ENCODE assay signal across 8 mouse cellular contexts in genomic region chr11:120041191-120042123, GRCm38 (mm10). TPM values are rescaled to one million over a fixed set of nuclear protein-coding genes. Genes with fewer than 3 reads are reported as not detected.
DNase-seq lines count a peak whose midpoint lies in the region; ATAC-seq and TF ChIP-seq lines count a peak whose summit lies in the region.

No protein-coding gene starts in this region.

- peaks cover 19% of the 10 kb centered on the region for H3K27me3 ChIP-seq in heart, embryonic 10.5 days (ENCODE audit: insufficient read depth, poor library complexity, severe bottlenecking)
- H3K27me3 ChIP-seq in lung, postnatal 0 days (replicated peaks; ENCODE audit: insufficient read depth, low read length): peaks cover 7% of the 10 kb centered on the region; the same call in 1 of the 2 replicates
- H3K27me3 ChIP-seq in stomach, embryonic 16.5 days (ENCODE audit: control insufficient read depth, insufficient read depth, low read length): no peaks in the 10 kb centered on the region; the same call in 1 of the 2 replicates

- peak overlapping the region; percentile 88 for H3K27ac ChIP-seq in layer of hippocampus, adult 2 months
- peak overlapping the region; percentile 84 for H3K27ac ChIP-seq in bone marrow, adult 2 months (ENCODE audit: control insufficient read depth, insufficient read depth, low read depth, low read length, poor library complexity)
- H3K27ac ChIP-seq in heart, embryonic 10.5 days: peak overlapping the region; percentile 69
- H3K27ac ChIP-seq in lung, postnatal 0 days (ENCODE audit: low read length): peak overlapping the region; percentile 91
- H3K27ac ChIP-seq in stomach, embryonic 16.5 days (ENCODE audit: low read length): peak overlapping the region; percentile 59; the same call in 1 of the 2 replicates

- H3K4me3 ChIP-seq in layer of hippocampus, adult 2 months: peak overlapping the region; percentile 20
- peak overlapping the region; percentile 75 for H3K4me3 ChIP-seq in bone marrow, adult 2 months (replicated peaks; ENCODE audit: control insufficient read depth, low read depth, low read length)
- no peak overlapping the region for H3K4me3 ChIP-seq in heart, embryonic 10.5 days
- H3K4me3 ChIP-seq in lung, postnatal 0 days (ENCODE audit: low read depth, low read length): 0 out of 2 replicates have a peak overlapping the region, but pooled peaks have one; percentile 12
- H3K4me3 ChIP-seq in stomach, embryonic 16.5 days (replicated peaks; ENCODE audit: low read length): no peak overlapping the region

- ATAC-seq in lung, postnatal 0 days: peak; percentile 92
- peak; percentile 47; the same call in 1 of the 2 replicates for ATAC-seq in stomach, embryonic 16.5 days (ENCODE audit: insufficient read depth, low FRiP score)

- DNase-seq in layer of hippocampus, adult 2 months (ENCODE audit: low spot score in 2 of 2): peak in 1 of 2 experiments; percentile 49
- DNase-seq in layer of hippocampus, postnatal 10 days (ENCODE audit: low spot score in 2 of 2): no peak
- peak; percentile 87 for DNase-seq in heart, embryonic 10.5 days (ENCODE audit: low spot score)
- DNase-seq in kidney, adult 9 months: peak; percentile 82
- DNase-seq in lung, postnatal 0 days (ENCODE audit: low spot score): peak; percentile 90
- no peak for DNase-seq in urinary bladder, postnatal 10 days (ENCODE audit: low spot score)

- peak; percentile 70; the same call in 1 of the 2 replicates for TF ChIP-seq POLR2A in bone marrow, adult 2 months (IDR thresholded peaks at IDR 0.05; ENCODE audit: borderline replicate concordance, control insufficient read depth, low read depth, low read length)

- peak; percentile 79 for TF ChIP-seq EP300 in lung, postnatal 0 days (IDR thresholded peaks at IDR 0.05)

- no peak overlapping the region; the same call in 1 of the 2 replicates for H3K9ac ChIP-seq in lung, postnatal 0 days (replicated peaks; ENCODE audit: low read depth)
- H3K9ac ChIP-seq in stomach, embryonic 16.5 days (ENCODE audit: low read length): no peak overlapping the region; the same call in 1 of the 2 replicates

- H3K9me3 ChIP-seq in heart, embryonic 10.5 days: no peaks in the 10 kb centered on the region
- no peaks in the 10 kb centered on the region for H3K9me3 ChIP-seq in lung, postnatal 0 days (ENCODE audit: low read length)
- no peaks in the 10 kb centered on the region for H3K9me3 ChIP-seq in stomach, embryonic 16.5 days (replicated peaks; ENCODE audit: control insufficient read depth, low read length)

- no peak for TF ChIP-seq CTCF in layer of hippocampus, adult 2 months (conservative IDR thresholded peaks at IDR 0.05)
- no peak for TF ChIP-seq CTCF in bone marrow, adult 2 months (IDR thresholded peaks at IDR 0.05; ENCODE audit: control insufficient read depth, insufficient read depth, low read length)
- no peak for TF ChIP-seq CTCF in lung, postnatal 0 days (IDR thresholded peaks at IDR 0.05)

- H3K36me3 ChIP-seq in heart, embryonic 10.5 days: no peaks in the 10 kb centered on the region
- H3K36me3 ChIP-seq in lung, postnatal 0 days (ENCODE audit: insufficient read depth, low read length): no peaks in the 10 kb centered on the region
- no peaks in the 10 kb centered on the region for H3K36me3 ChIP-seq in stomach, embryonic 16.5 days (ENCODE audit: control insufficient read depth, insufficient read depth, low read length)

- 29% methylated on average over 13 of the region's 13 CpGs for WGBS in bone marrow, adult 2 months
- WGBS in heart, embryonic 10.5 days: 59% methylated on average over 13 of the region's 13 CpGs
- WGBS in lung, postnatal 0 days: 49% methylated on average over 13 of the region's 13 CpGs
- 63% methylated on average over 13 of the region's 13 CpGs for WGBS in stomach, embryonic 16.5 days

- peak overlapping the region; percentile 17 for H3K4me2 ChIP-seq in lung, postnatal 0 days (replicated peaks; ENCODE audit: low read depth, low read length)
- no peak overlapping the region; the same call in 1 of the 2 replicates for H3K4me2 ChIP-seq in stomach, embryonic 16.5 days (ENCODE audit: low read depth, low read length)

- H3K4me1 ChIP-seq in bone marrow, adult 2 months (ENCODE audit: control insufficient read depth, insufficient read depth, low read length): peaks cover 2% of the 10 kb centered on the region; the same call in 1 of the 2 replicates
- peaks cover 63% of the 10 kb centered on the region for H3K4me1 ChIP-seq in heart, embryonic 10.5 days
- H3K4me1 ChIP-seq in lung, postnatal 0 days (ENCODE audit: insufficient read depth, low read depth, low read length): peaks cover 5% of the 10 kb centered on the region; the same call in 1 of the 2 replicates
- peaks cover 24% of the 10 kb centered on the region; the same call in 1 of the 2 replicates for H3K4me1 ChIP-seq in stomach, embryonic 16.5 days (ENCODE audit: control insufficient read depth, insufficient read depth, low read length)

RNA-seq across cellular contexts. Expression of gene Aatk, which starts 5.5 kb away (rescaled TPM):
- 100 to 1,000 TPM; 196 to 207 TPM for total RNA-seq in layer of hippocampus, adult 2 months (2021)
- total RNA-seq in layer of hippocampus, postnatal 10 days (2021): 100 to 1,000 TPM; 136 to 148 TPM
- polyA plus RNA-seq in bone marrow, adult 2 months (2011; ENCODE audit: insufficient read depth, insufficient read length, low replicate concordance, missing spikeins): 8.4 and 15.7 TPM in 2 replicates
- 0.51 and 0.58 TPM in 2 replicates for polyA plus RNA-seq in heart, embryonic 10.5 days (2016; fragmentation: Nextera tagmentation; extraction: Ambion mirVana)
- 1.4 and 1.7 TPM in 2 replicates for polyA plus RNA-seq in lung, postnatal 0 days (2015; fragmentation: Nextera tagmentation; extraction: Ambion mirVana)
- polyA plus RNA-seq in stomach, embryonic 16.5 days (2015; fragmentation: Nextera tagmentation; extraction: Ambion mirVana): 1.9 and 3.3 TPM in 2 replicates

RNA-seq across cellular contexts. Expression of gene Cep131, which starts 45.2 kb away (rescaled TPM):
- 10 to 100 TPM; 35.6 to 37.0 TPM for total RNA-seq in layer of hippocampus, adult 2 months (2021)
- 10 to 100 TPM; 44.3 to 53.4 TPM for total RNA-seq in layer of hippocampus, postnatal 10 days (2021)
- polyA plus RNA-seq in bone marrow, adult 2 months (2011; ENCODE audit: insufficient read depth, insufficient read length, low replicate concordance, missing spikeins): 14.3 and 19.8 TPM in 2 replicates
- polyA plus RNA-seq in heart, embryonic 10.5 days (2016; fragmentation: Nextera tagmentation; extraction: Ambion mirVana): 21.1 and 29.0 TPM in 2 replicates
- polyA plus RNA-seq in lung, postnatal 0 days (2015; fragmentation: Nextera tagmentation; extraction: Ambion mirVana): 7.6 and 9.6 TPM in 2 replicates
- polyA plus RNA-seq in stomach, embryonic 16.5 days (2015; fragmentation: Nextera tagmentation; extraction: Ambion mirVana): 11.8 and 12.0 TPM in 2 replicates

RNA-seq across cellular contexts. Expression of gene Tepsin, which starts 57.1 kb away (rescaled TPM):
- total RNA-seq in layer of hippocampus, adult 2 months (2021): 10 to 100 TPM; 16.3 to 17.1 TPM
- 10 to 100 TPM; 19.3 to 19.7 TPM for total RNA-seq in layer of hippocampus, postnatal 10 days (2021)
- polyA plus RNA-seq in bone marrow, adult 2 months (2011; ENCODE audit: insufficient read depth, insufficient read length, low replicate concordance, missing spikeins): 8.6 and 24.6 TPM in 2 replicates
- polyA plus RNA-seq in heart, embryonic 10.5 days (2016; fragmentation: Nextera tagmentation; extraction: Ambion mirVana): 21.2 and 23.2 TPM in 2 replicates
- polyA plus RNA-seq in lung, postnatal 0 days (2015; fragmentation: Nextera tagmentation; extraction: Ambion mirVana): 8.2 TPM in 2 replicates
- polyA plus RNA-seq in stomach, embryonic 16.5 days (2015; fragmentation: Nextera tagmentation; extraction: Ambion mirVana): 19.2 and 21.2 TPM in 2 replicates

RNA-seq across cellular contexts. Expression of gene Ndufaf8, which starts 57.3 kb away (rescaled TPM):
- 10 to 100 TPM; 35.2 to 46.9 TPM for total RNA-seq in layer of hippocampus, adult 2 months (2021)
- 10 to 100 TPM; 36.4 to 37.3 TPM for total RNA-seq in layer of hippocampus, postnatal 10 days (2021)
- polyA plus RNA-seq in bone marrow, adult 2 months (2011; ENCODE audit: insufficient read depth, insufficient read length, low replicate concordance, missing spikeins): 27.6 and 30.1 TPM in 2 replicates
- 92.2 and 106 TPM in 2 replicates for polyA plus RNA-seq in heart, embryonic 10.5 days (2016; fragmentation: Nextera tagmentation; extraction: Ambion mirVana)
- 69.6 and 76.9 TPM in 2 replicates for polyA plus RNA-seq in lung, postnatal 0 days (2015; fragmentation: Nextera tagmentation; extraction: Ambion mirVana)
- polyA plus RNA-seq in stomach, embryonic 16.5 days (2015; fragmentation: Nextera tagmentation; extraction: Ambion mirVana): 69.2 and 69.3 TPM in 2 replicates

Comparison
In these comparisons a context has a peak if more than half of its experiments do, and no peak if none do; other contexts are left out.
1. DNase-seq: peak in heart, embryonic 10.5 days (single experiment), kidney, adult 9 months (single experiment) and lung, postnatal 0 days (single experiment); none in layer of hippocampus, postnatal 10 days (0 of 2) and urinary bladder, postnatal 10 days (single experiment).
2. H3K4me3 ChIP-seq: peak in layer of hippocampus, adult 2 months (single experiment), bone marrow, adult 2 months (single experiment) and lung, postnatal 0 days (single experiment); none in heart, embryonic 10.5 days (single experiment) and stomach, embryonic 16.5 days (single experiment).
3. Peak in every context shown above with its lines, with median percentiles within 50 percentile points of each other: H3K27ac ChIP-seq.